Mouse (Mus musculus): ENCODE measurements at regions not wholly inside any gene's neighbourhood (a gene's known extent, or its start where the extent isn't known, plus 50 kb on each side); places are given as distances from the start of the nearest gene placed in this dataset.

- TF ChIP-seq CTCF (IDR thresholded peaks at IDR 0.05) (no peak), POLR2A (IDR thresholded peaks at IDR 0.05; ENCODE audit: insufficient read depth, low read depth, low read length) (no peak), EP300 (IDR thresholded peaks at IDR 0.05; ENCODE audit: insufficient read depth, low read depth, low read length) (no peak)
Observed at GRCm38 (mm10) chr8:113183186-113183585, 452.2 kb upstream of the Mon1b start.

Measured in heart, adult 2 months (tissue).